Mouse (Mus musculus): ENCODE results near the gene Ncor1.

The Ncor1 gene

GRCm38 (mm10) chr11:62266466-62267214 is 191.7 kb downstream of the Ncor1 start:
- DNase-seq (ENCODE audit: low spot score in 2 of 2), result no peak

Data from left cerebral cortex, adult 9 months (tissue).